Comparison of ENCODE assay signal across 7 mouse cellular contexts in genomic region chr2:78048030-78048705, GRCm38 (mm10).
DNase-seq lines count a peak whose midpoint lies in the region; ATAC-seq and TF ChIP-seq lines count a peak whose summit lies in the region.

No protein-coding gene starts in this region.

- peak; percentile 79 for ATAC-seq in lung, embryonic 16.5 days (ENCODE audit: low read depth)
- ATAC-seq in forebrain, postnatal 0 days, result peak; percentile 80
- no peak for ATAC-seq in limb, embryonic 15.5 days (ENCODE audit: insufficient number of reproducible peaks, low FRiP score, low TSS enrichment, low read depth)
- no peak for ATAC-seq in stomach, embryonic 14.5 days (ENCODE audit: insufficient number of reproducible peaks, insufficient read depth, low FRiP score, low read depth)
- ATAC-seq in activated CD4-positive, CD25-positive, alpha-beta regulatory T cell, adult 4 months, result no peak

- H3K4me2 ChIP-seq in lung, embryonic 16.5 days (ENCODE audit: low read depth, low read length), result peak overlapping the region; percentile 54
- peak overlapping the region; percentile 48 for H3K4me2 ChIP-seq in forebrain, postnatal 0 days (ENCODE audit: low read depth)
- peak overlapping the region; percentile 42; the same call in 1 of the 2 replicates for H3K4me2 ChIP-seq in limb, embryonic 15.5 days
- peak overlapping the region; percentile 41 for H3K4me2 ChIP-seq in stomach, embryonic 14.5 days (replicated peaks; ENCODE audit: low read depth, low read length)

- peaks cover 14% of the 10 kb centered on the region for H3K4me1 ChIP-seq in lung, embryonic 16.5 days (replicated peaks; ENCODE audit: control insufficient read depth, insufficient read depth, low read length)
- H3K4me1 ChIP-seq in forebrain, postnatal 0 days (ENCODE audit: insufficient read depth), result no peaks in the 10 kb centered on the region; the same call in 1 of the 2 replicates
- peaks cover 11% of the 10 kb centered on the region; the same call in 1 of the 2 replicates for H3K4me1 ChIP-seq in limb, embryonic 15.5 days
- H3K4me1 ChIP-seq in stomach, embryonic 14.5 days (ENCODE audit: control insufficient read depth, insufficient read depth, low read length), result peaks cover 6% of the 10 kb centered on the region

- 32% methylated on average over 11 of the region's 11 CpGs for WGBS in lung, embryonic 16.5 days
- WGBS in forebrain, postnatal 0 days, result 23% methylated on average over 11 of the region's 11 CpGs
- 42% methylated on average over 11 of the region's 11 CpGs for WGBS in limb, embryonic 15.5 days
- WGBS in stomach, embryonic 14.5 days, result 40% methylated on average over 11 of the region's 11 CpGs

- H3K9me3 ChIP-seq in lung, embryonic 16.5 days (ENCODE audit: control insufficient read depth, low read length), result no peaks in the 10 kb centered on the region
- no peaks in the 10 kb centered on the region for H3K9me3 ChIP-seq in forebrain, postnatal 0 days (ENCODE audit: low read length)
- H3K9me3 ChIP-seq in limb, embryonic 15.5 days, result no peaks in the 10 kb centered on the region
- H3K9me3 ChIP-seq in stomach, embryonic 14.5 days (ENCODE audit: control insufficient read depth, low read depth, low read length), result no peaks in the 10 kb centered on the region

- peak; percentile 21; the same call in 1 of the 2 replicates for TF ChIP-seq CTCF in brain, embryonic 14.5 days (IDR thresholded peaks at IDR 0.05; ENCODE audit: borderline replicate concordance, extremely low read depth, insufficient read depth, insufficient read length)
- peak; percentile 79 for TF ChIP-seq CTCF in forebrain, postnatal 0 days (IDR thresholded peaks at IDR 0.05; ENCODE audit: low read depth)

- H3K9ac ChIP-seq in lung, embryonic 16.5 days (ENCODE audit: low read length), result 0 out of 2 replicates have a peak overlapping the region, but pooled peaks have one; percentile 32
- H3K9ac ChIP-seq in forebrain, postnatal 0 days, result peak overlapping the region; percentile 26; the same call in 1 of the 2 replicates
- H3K9ac ChIP-seq in limb, embryonic 15.5 days, result no peak overlapping the region
- H3K9ac ChIP-seq in stomach, embryonic 14.5 days (replicated peaks; ENCODE audit: low read depth, low read length), result no peak overlapping the region

- no peaks in the 10 kb centered on the region for H3K36me3 ChIP-seq in lung, embryonic 16.5 days (ENCODE audit: control insufficient read depth, insufficient read depth, low read length)
- H3K36me3 ChIP-seq in forebrain, postnatal 0 days (ENCODE audit: insufficient read depth), result no peaks in the 10 kb centered on the region
- H3K36me3 ChIP-seq in limb, embryonic 15.5 days, result no peaks in the 10 kb centered on the region
- H3K36me3 ChIP-seq in stomach, embryonic 14.5 days (ENCODE audit: control insufficient read depth, insufficient read depth, low read length), result no peaks in the 10 kb centered on the region

- no peak for TF ChIP-seq POLR2A in brain, embryonic 14.5 days (IDR thresholded peaks at IDR 0.05; ENCODE audit: borderline replicate concordance, extremely low read depth, insufficient read depth, insufficient read length, poor library complexity, severe bottlenecking)

- no peak overlapping the region; the same call in 1 of the 2 replicates for H3K4me3 ChIP-seq in lung, embryonic 16.5 days (ENCODE audit: low read length)
- no peak overlapping the region; the same call in 1 of the 2 replicates for H3K4me3 ChIP-seq in forebrain, postnatal 0 days (ENCODE audit: low read depth, low read length)
- no peak overlapping the region for H3K4me3 ChIP-seq in limb, embryonic 15.5 days
- H3K4me3 ChIP-seq in stomach, embryonic 14.5 days (ENCODE audit: low read depth, low read length), result no peak overlapping the region

- DNase-seq in lung, postnatal 4 days, result no peak
- peak; percentile 88 for DNase-seq in brain, embryonic 14.5 days (ENCODE audit: low read depth)
- DNase-seq in forebrain, postnatal 0 days, result peak; percentile 91

- H3K27ac ChIP-seq in lung, embryonic 16.5 days (ENCODE audit: low read length), result no peak overlapping the region
- H3K27ac ChIP-seq in forebrain, postnatal 0 days (ENCODE audit: low read depth, low read length), result no peak overlapping the region
- H3K27ac ChIP-seq in limb, embryonic 15.5 days, result no peak overlapping the region
- no peak overlapping the region for H3K27ac ChIP-seq in stomach, embryonic 14.5 days (ENCODE audit: low read length)

- no peaks in the 10 kb centered on the region for H3K27me3 ChIP-seq in lung, embryonic 16.5 days (ENCODE audit: control insufficient read depth, insufficient read depth, low read depth, low read length)
- no peaks in the 10 kb centered on the region for H3K27me3 ChIP-seq in forebrain, postnatal 0 days (ENCODE audit: insufficient read depth, low read length)
- peaks cover 6% of the 10 kb centered on the region; the same call in 1 of the 2 replicates for H3K27me3 ChIP-seq in limb, embryonic 15.5 days
- H3K27me3 ChIP-seq in stomach, embryonic 14.5 days (ENCODE audit: control insufficient read depth, insufficient read depth, low read length), result no peaks in the 10 kb centered on the region

Comparison
In these comparisons a context has a peak if more than half of its experiments do, and no peak if none do; other contexts are left out.
1. ATAC-seq: peak in lung, embryonic 16.5 days (single experiment) and forebrain, postnatal 0 days (single experiment); none in limb, embryonic 15.5 days (single experiment), stomach, embryonic 14.5 days (single experiment) and activated CD4-positive, CD25-positive, alpha-beta regulatory T cell, adult 4 months (single experiment).
2. H3K9ac ChIP-seq: peak in lung, embryonic 16.5 days (single experiment) and forebrain, postnatal 0 days (single experiment); none in limb, embryonic 15.5 days (single experiment) and stomach, embryonic 14.5 days (single experiment).
3. DNase-seq: peak in brain, embryonic 14.5 days (single experiment) and forebrain, postnatal 0 days (single experiment); none in lung, postnatal 4 days (0 of 2).
4. Peak in every context shown above with its lines, with median percentiles within 50 percentile points of each other: H3K4me2 ChIP-seq.